Mouse (Mus musculus): ENCODE measurements around the gene Tulp3.

- TF ChIP-seq CTCF (IDR thresholded peaks at IDR 0.05; ENCODE audit: borderline replicate concordance, insufficient read depth, low read depth, low read length): no peak
- no peak for TF ChIP-seq POLR2A (IDR thresholded peaks at IDR 0.05; ENCODE audit: borderline replicate concordance, insufficient read depth, low read length)
These were observed 76.6 kb downstream of the Tulp3 start for GRCm38 (mm10) chr6:128279099-128279498.
